Mouse (Mus musculus): Measurements from ENCODE around the gene 1600014C23Rik.

Gene 1600014C23Rik

DNA sequence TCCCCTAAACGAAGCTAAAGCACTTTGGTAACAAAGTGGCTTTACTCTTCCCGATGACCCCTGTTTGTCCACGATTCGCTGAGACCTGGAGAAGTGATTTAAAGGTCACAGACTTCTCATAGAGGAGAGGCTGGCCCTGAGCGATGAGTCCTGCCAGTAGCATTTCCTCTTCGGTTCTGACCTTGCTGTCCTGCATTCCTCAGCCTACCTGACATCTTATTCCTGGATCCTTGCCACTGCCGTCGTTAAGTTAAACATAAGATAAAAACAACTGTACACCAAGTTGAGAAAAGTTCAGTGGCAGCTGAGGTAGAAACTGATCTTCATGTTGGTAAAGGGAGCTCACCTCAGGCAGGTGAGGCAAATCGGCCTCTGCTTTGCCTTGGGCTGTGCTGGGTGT lies 44.5 kb downstream of the 1600014C23Rik start:
- no peak for DNase-seq (ENCODE audit: low spot score)

DNA sequence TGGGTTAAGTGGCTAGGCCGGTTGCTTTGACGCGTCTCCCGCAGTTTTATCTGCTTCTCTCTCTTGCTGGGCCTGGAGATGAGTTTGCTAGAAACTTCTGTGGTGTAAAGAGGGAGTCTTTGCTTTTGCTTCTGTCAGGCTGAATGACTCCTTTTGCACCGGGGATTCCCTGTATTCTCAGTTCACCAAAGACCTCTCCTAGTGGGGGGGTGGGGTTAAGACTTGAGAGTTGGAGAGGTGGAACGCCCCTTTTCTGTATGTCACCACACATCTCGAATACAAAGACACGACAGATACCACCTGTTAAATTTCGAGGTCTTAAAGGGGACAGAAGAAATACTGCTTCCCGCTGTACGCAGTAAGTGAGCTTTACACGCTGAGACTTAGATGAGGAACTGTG lies 46.9 kb downstream of the 1600014C23Rik start, which contains the start of gene Tmem63b:
Tmem63b (minus strand) TSS at position 190 of the 400 bp plus-strand sequence.
- no peak for DNase-seq (ENCODE audit: low spot score)

DNA sequence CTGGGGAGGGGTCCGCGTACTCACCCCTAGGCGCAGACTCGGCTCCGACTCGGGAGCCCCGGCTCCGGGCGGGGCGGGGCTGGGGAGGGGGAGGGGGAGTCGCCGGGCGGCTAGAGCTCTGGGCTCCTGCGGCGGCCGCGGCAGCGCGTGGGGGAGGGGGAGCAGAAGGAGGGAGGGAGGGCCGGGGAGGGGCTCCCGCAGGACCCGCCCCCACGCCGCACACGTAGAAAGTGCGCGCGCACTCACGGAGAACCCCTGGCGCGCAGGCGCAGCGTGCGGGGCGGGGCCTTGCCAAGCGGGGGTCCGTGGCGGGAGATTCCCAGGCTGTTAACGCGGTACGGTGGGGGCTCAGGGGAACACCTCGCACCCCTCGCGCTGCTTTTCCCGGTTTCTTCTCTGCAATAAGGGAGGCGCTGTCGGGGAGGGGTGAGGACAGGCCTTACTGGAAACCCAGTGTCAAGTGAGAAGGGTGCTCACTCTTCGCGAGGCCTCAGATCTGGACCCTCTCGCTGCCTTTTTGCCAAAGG lies 47.5 kb downstream of the 1600014C23Rik start, which contains the start of gene Mrpl14:
Mrpl14 (plus strand) TSS at position 230 of the 527 bp plus-strand sequence.
- DNase-seq (ENCODE audit: low spot score), result peak; percentile 95

DNA sequence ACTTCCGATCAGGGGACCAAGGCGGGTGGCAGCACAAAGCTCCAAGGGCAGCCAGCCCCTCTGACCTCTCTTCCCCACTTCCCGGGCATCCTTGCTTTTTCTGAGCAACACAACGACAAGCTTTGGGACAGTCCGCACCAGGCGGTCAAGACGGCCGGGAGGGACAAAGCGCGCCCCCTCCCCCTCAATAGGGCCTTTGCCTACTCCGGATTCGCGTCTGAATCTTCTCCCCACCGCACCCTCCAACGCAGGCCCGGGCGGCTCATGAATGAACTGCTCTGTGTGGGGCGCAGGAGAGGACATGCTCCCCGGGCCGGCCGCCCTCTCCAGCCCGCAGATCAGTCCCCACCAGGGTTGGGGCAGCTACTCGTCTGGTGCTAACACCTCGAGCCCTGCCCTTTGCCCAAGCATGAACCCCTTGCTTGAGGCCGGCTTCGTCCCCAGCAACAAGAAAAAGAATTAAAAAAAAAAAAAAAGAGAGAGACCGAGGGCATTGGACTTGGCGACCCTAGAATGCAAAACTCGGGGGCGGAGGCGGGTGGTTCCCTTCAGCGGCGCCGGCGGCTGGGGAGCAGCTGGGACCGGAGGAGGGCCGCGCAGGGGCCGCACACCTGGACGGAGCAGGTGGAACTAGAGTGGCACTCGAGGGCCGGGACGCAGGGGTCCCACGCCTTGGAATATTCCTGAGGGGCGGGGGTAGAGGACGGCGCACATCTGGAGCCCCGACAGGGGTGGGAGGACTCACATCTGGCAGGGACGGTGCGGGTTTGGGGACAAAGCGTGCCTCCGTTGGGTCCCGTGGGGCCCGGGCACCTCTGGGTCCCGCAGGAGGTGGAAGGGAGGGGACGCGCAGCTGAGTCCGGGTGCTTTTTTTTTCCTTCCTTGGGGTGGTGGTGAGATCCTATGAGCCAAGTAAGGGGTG lies 48.2 kb downstream of the 1600014C23Rik start:
- DNase-seq (ENCODE audit: low spot score), result no peak

DNA sequence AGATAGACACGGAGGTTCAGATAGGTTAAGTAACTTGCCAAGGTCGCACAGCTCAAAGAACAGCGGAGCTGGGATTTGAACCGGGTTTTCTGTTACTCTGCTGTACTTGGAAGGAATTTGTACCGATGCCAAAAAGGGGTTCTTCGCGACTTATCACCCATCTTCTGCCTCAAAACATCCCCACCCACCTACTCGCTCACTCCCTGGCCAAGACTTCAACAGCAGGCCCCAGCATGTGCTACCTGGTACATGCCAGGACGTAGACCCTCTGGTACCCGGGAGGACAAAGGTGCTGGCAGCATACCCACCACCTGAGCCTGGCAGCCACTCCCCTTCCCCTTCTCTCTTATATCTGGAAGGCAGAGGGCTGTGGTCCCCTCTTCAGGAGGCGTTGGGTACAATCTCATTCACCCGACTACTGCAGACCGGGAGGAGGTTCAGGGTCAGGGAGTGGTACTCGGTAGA lies 48.9 kb downstream of the 1600014C23Rik start:
- DNase-seq (ENCODE audit: low spot score), result no peak

Data from urinary bladder, postnatal 25 days (tissue).